12 mouse cellular contexts compared by ENCODE assay signal in the genomic region with DNA sequence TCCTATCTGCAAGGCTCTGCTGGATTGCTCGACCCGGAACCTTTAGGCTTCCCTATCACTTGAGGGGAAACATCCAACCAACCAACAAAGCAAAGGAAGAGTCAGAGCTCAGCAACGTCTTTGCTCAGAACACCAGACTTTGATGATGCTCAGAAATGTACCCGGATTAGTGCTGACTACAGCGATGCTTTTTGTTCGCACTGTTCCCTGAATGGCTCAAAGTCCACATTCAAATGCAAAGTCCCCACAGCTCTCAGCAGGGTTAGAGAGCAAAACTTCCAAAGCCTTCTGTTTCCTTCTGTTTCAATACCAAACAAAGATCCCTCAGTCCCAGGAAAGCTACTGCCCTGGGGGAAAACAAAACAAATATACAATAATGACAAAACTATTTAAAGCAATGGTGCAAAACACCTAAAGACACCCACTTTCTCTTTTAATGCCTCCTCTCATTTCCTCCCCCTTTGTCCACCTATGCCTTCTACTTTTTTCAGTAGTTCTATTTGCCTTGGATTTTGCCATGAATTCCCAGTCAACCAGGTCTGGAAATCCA. TPM values are rescaled to one million over a fixed set of nuclear protein-coding genes. Genes with fewer than 3 reads are reported as not detected.
A peak's percentile ranks its signal among the peaks of the same experiment; 100 is the strongest.
DNase-seq lines count a peak whose midpoint lies in the region; ATAC-seq and TF ChIP-seq lines count a peak whose summit lies in the region.
"Had no signal": no experiment of that assay in that cellular context is flagged by ENCODE, and none has a peak within 500 bp of the region (broad histone marks: within the 10 kb centered on the region; RNA-seq: fewer than 3 reads in every experiment).

No protein-coding gene starts in this region.

- H3K9ac ChIP-seq in intestine, embryonic 16.5 days (ENCODE audit: low read depth, low read length), result no peak overlapping the region
- no peak overlapping the region for H3K9ac ChIP-seq in intestine, embryonic 15.5 days
- no peak overlapping the region for H3K9ac ChIP-seq in intestine, postnatal 0 days (ENCODE audit: low read depth, low read length)
- no peak overlapping the region for H3K9ac ChIP-seq in midbrain, embryonic 15.5 days
- H3K9ac ChIP-seq: embryonic facial prominence, embryonic 12.5 days; liver, embryonic 15.5 days had no signal

- WGBS in intestine, embryonic 16.5 days, result 40% methylated on average over 6 of the region's 6 CpGs
- WGBS in intestine, embryonic 15.5 days, result 45% methylated on average over 6 of the region's 6 CpGs
- 34% methylated on average over 6 of the region's 6 CpGs for WGBS in intestine, postnatal 0 days
- 6% methylated on average over 6 of the region's 6 CpGs for WGBS in midbrain, embryonic 15.5 days

- ATAC-seq in intestine, embryonic 16.5 days, result 0 out of 2 replicates have a peak, but pooled peaks have one; percentile 41
- ATAC-seq in intestine, embryonic 15.5 days, result no peak; the same call in 1 of the 2 replicates
- ATAC-seq in intestine, postnatal 0 days, result 0 out of 2 replicates have a peak, but pooled peaks have one; percentile 34
- ATAC-seq in midbrain, embryonic 15.5 days (replicated peaks), result no peak
- ATAC-seq in monocyte, adult 5-6 weeks (replicated peaks; ENCODE audit: insufficient number of reproducible peaks, low FRiP score, low TSS enrichment, poor library complexity, severe bottlenecking), result no peak

- H3K4me3 ChIP-seq in intestine, embryonic 16.5 days (ENCODE audit: low read length), result no peak overlapping the region
- no peak overlapping the region for H3K4me3 ChIP-seq in intestine, embryonic 15.5 days (replicated peaks)
- no peak overlapping the region for H3K4me3 ChIP-seq in intestine, postnatal 0 days (ENCODE audit: low read depth, low read length)
- no peak overlapping the region for H3K4me3 ChIP-seq in midbrain, embryonic 15.5 days
- H3K4me3 ChIP-seq: embryonic facial prominence, embryonic 12.5 days; liver, embryonic 15.5 days had no signal

- no peaks in the 10 kb centered on the region for H3K36me3 ChIP-seq in intestine, embryonic 16.5 days (ENCODE audit: control insufficient read depth, insufficient read depth, low read length)
- H3K36me3 ChIP-seq in intestine, embryonic 15.5 days, result no peaks in the 10 kb centered on the region
- no peaks in the 10 kb centered on the region for H3K36me3 ChIP-seq in intestine, postnatal 0 days (ENCODE audit: control insufficient read depth, insufficient read depth)
- no peaks in the 10 kb centered on the region for H3K36me3 ChIP-seq in midbrain, embryonic 15.5 days (replicated peaks)
- H3K36me3 ChIP-seq: embryonic facial prominence, embryonic 12.5 days; liver, embryonic 15.5 days had no signal

- no peak for TF ChIP-seq CTCF in intestine, postnatal 0 days (IDR thresholded peaks at IDR 0.05; ENCODE audit: low read depth)

- no peak overlapping the region for H3K4me2 ChIP-seq in intestine, embryonic 16.5 days (ENCODE audit: low read depth, low read length)
- no peak overlapping the region for H3K4me2 ChIP-seq in intestine, embryonic 15.5 days (replicated peaks)
- no peak overlapping the region for H3K4me2 ChIP-seq in intestine, postnatal 0 days (replicated peaks; ENCODE audit: low read depth)
- no peak overlapping the region for H3K4me2 ChIP-seq in midbrain, embryonic 15.5 days
- H3K4me2 ChIP-seq: embryonic facial prominence, embryonic 12.5 days; liver, embryonic 15.5 days had no signal

- H3K9me3 ChIP-seq in intestine, embryonic 16.5 days (ENCODE audit: control insufficient read depth, low read length), result no peaks in the 10 kb centered on the region
- H3K9me3 ChIP-seq in intestine, embryonic 15.5 days, result no peaks in the 10 kb centered on the region
- H3K9me3 ChIP-seq in intestine, postnatal 0 days (ENCODE audit: control insufficient read depth), result no peaks in the 10 kb centered on the region
- H3K9me3 ChIP-seq in midbrain, embryonic 15.5 days, result no peaks in the 10 kb centered on the region
- H3K9me3 ChIP-seq: embryonic facial prominence, embryonic 12.5 days; liver, embryonic 15.5 days had no signal

- peak; percentile 82 for DNase-seq in R1 (ENCODE audit: low read depth, low spot score)
- no peak for DNase-seq in gastrocnemius, postnatal 4 days (ENCODE audit: low spot score in 2 of 2)
- DNase-seq: adrenal gland, postnatal 10 days; heart, postnatal 36 days had no signal

- no peaks in the 10 kb centered on the region for H3K4me1 ChIP-seq in intestine, embryonic 16.5 days (ENCODE audit: control insufficient read depth, insufficient read depth, low read length)
- H3K4me1 ChIP-seq in intestine, embryonic 15.5 days (replicated peaks), result no peaks in the 10 kb centered on the region
- H3K4me1 ChIP-seq in intestine, postnatal 0 days (replicated peaks; ENCODE audit: control insufficient read depth, insufficient read depth, low read length), result no peaks in the 10 kb centered on the region
- H3K4me1 ChIP-seq in midbrain, embryonic 15.5 days, result peaks cover 9% of the 10 kb centered on the region
- H3K4me1 ChIP-seq: embryonic facial prominence, embryonic 12.5 days had no signal

- no peak overlapping the region for H3K27ac ChIP-seq in intestine, embryonic 16.5 days (ENCODE audit: low read length)
- no peak overlapping the region for H3K27ac ChIP-seq in intestine, embryonic 15.5 days
- H3K27ac ChIP-seq in intestine, postnatal 0 days (ENCODE audit: low read depth, low read length), result no peak overlapping the region
- peak overlapping the region; percentile 17; the same call in 1 of the 2 replicates for H3K27ac ChIP-seq in midbrain, embryonic 15.5 days
- H3K27ac ChIP-seq: embryonic facial prominence, embryonic 12.5 days; liver, embryonic 15.5 days; macrophage had no signal

- H3K27me3 ChIP-seq in intestine, embryonic 16.5 days (replicated peaks; ENCODE audit: control insufficient read depth, insufficient read depth, low read length), result no peaks in the 10 kb centered on the region
- no peaks in the 10 kb centered on the region for H3K27me3 ChIP-seq in intestine, embryonic 15.5 days (replicated peaks)
- no peaks in the 10 kb centered on the region for H3K27me3 ChIP-seq in intestine, postnatal 0 days (replicated peaks; ENCODE audit: control insufficient read depth, insufficient read depth, low read length)
- no peaks in the 10 kb centered on the region for H3K27me3 ChIP-seq in midbrain, embryonic 15.5 days (replicated peaks)
- H3K27me3 ChIP-seq: embryonic facial prominence, embryonic 12.5 days had no signal

RNA-seq across cellular contexts. Expression of a gene that starts 4.0 kb away (rescaled TPM):
- polyA plus RNA-seq in intestine, embryonic 16.5 days (2015; fragmentation: Nextera tagmentation; extraction: Ambion mirVana), result 88.7 and 90.2 TPM in 2 replicates
- polyA plus RNA-seq in intestine, embryonic 15.5 days (2015; fragmentation: Nextera tagmentation; extraction: Ambion mirVana), result 80.2 and 88.6 TPM in 2 replicates
- 49.1 and 52.3 TPM in 2 replicates for polyA plus RNA-seq in intestine, postnatal 0 days (2015; fragmentation: Nextera tagmentation; extraction: Ambion mirVana)
- 96.8 and 102 TPM in 2 replicates for polyA plus RNA-seq in midbrain, embryonic 15.5 days (2015; fragmentation: Nextera tagmentation; extraction: Ambion mirVana)
- total RNA-seq in monocyte, adult 5-6 weeks (2017), result 8.5 to 25.4 TPM (median 10.1 TPM) in 3 replicates
- total RNA-seq in gastrocnemius, postnatal 4 days (2021), result 10 to 100 TPM; 13.5 to 14.8 TPM

RNA-seq across cellular contexts. Expression of a gene that starts 12.2 kb away (rescaled TPM):
- polyA plus RNA-seq in intestine, embryonic 16.5 days (2015; fragmentation: Nextera tagmentation; extraction: Ambion mirVana), result 0.15 and 0.16 TPM in 2 replicates
- polyA plus RNA-seq in intestine, embryonic 15.5 days (2015; fragmentation: Nextera tagmentation; extraction: Ambion mirVana), result 0.16 and 0.21 TPM in 2 replicates
- 0.04 and 0.20 TPM in 2 replicates for polyA plus RNA-seq in intestine, postnatal 0 days (2015; fragmentation: Nextera tagmentation; extraction: Ambion mirVana)
- 3.0 and 3.3 TPM in 2 replicates for polyA plus RNA-seq in midbrain, embryonic 15.5 days (2015; fragmentation: Nextera tagmentation; extraction: Ambion mirVana)
- not detected in 3 replicates for total RNA-seq in monocyte, adult 5-6 weeks (2017)
- total RNA-seq in gastrocnemius, postnatal 4 days (2021), result under 1 TPM; 0.57 to 0.66 TPM
- polyA plus RNA-seq: liver, embryonic 15.5 days had no signal

Comparison
In these comparisons a context has a peak if more than half of its experiments do, and no peak if none do; other contexts are left out.
1. ATAC-seq: peak in intestine, embryonic 16.5 days (single experiment) and intestine, postnatal 0 days (single experiment); none in intestine, embryonic 15.5 days (single experiment), midbrain, embryonic 15.5 days (single experiment) and monocyte, adult 5-6 weeks (single experiment).